Mouse (Mus musculus) spleen, adult 2 months (tissue): ENCODE data around the gene Ppa1. TPM values are rescaled to one million over a fixed set of nuclear protein-coding genes. Genes with fewer than 3 reads are reported as not detected.
"Not testable (repeated sequence)": the region's sequence is repeated elsewhere in the genome, so short reads cannot be mapped to it uniquely, and the experiment has no call there.

Experiments
- DNase-seq, 2 experiments: peaks; one replicate each; pipeline versions ENCODE4 v3.0.0 to v3.0.0-alpha.2; 2012 to 2021; ENCODE audit warnings: low spot score in 2 of 2, low read depth in 1 of 2
- H3K27ac ChIP-seq: fragments of 200-500 bp; 2 replicates; pipeline ENCODE4 v1.5.1; 2012; ENCODE audit warnings: low read length, inconsistent platforms; ENCODE audit not compliant: insufficient read depth
- H3K27me3 ChIP-seq: fragments of 200-500 bp; 2 replicates; pipeline ENCODE4 v1.6.1; 2012; ENCODE audit warnings: mild to moderate bottlenecking, moderate library complexity, low read length, inconsistent platforms; ENCODE audit not compliant: control insufficient read depth, insufficient read depth
- H3K36me3 ChIP-seq: fragments of 200-500 bp; 2 replicates; pipeline ENCODE4 v1.6.1; 2012; ENCODE audit warnings: mild to moderate bottlenecking, low read length, inconsistent platforms; ENCODE audit not compliant: control insufficient read depth, insufficient read depth
- H3K4me1 ChIP-seq: fragments of 200-500 bp; 2 replicates; pipeline ENCODE4 v1.6.1; 2011; ENCODE audit warnings: inconsistent platforms; ENCODE audit not compliant: control insufficient read depth, insufficient read depth, insufficient read length
- H3K4me3 ChIP-seq: fragments of 200-500 bp; 2 replicates; pipeline ENCODE4 v1.5.1; 2011; ENCODE audit warnings: mild to moderate bottlenecking, inconsistent platforms; ENCODE audit not compliant: insufficient read depth, insufficient read length; ENCODE audit errors: extremely low read depth
- CTCF ChIP-seq: fragments of 200-500 bp; IDR thresholded peaks from 2 replicates; pipeline ENCODE4 v1.5.1; 2011; ENCODE audit warnings: mild to moderate bottlenecking, inconsistent platforms; ENCODE audit not compliant: insufficient read depth, insufficient read length, insufficient replicate concordance; ENCODE audit errors: extremely low read depth
- POLR2A ChIP-seq: fragments of 200-500 bp; IDR thresholded peaks from 2 replicates; pipeline ENCODE4 v1.6.1; 2011; ENCODE audit warnings: low read depth, low read length, inconsistent platforms
- WGBS: fragments of 180-500 bp; shearing (Covaris S2); methylation state at CpG from one replicate; pipeline ENCODE4 v1.1.7; 2018; 5-methylcytosine and 5-hydroxymethylcytosine counted together
- polyA plus RNA-seq: library from polyadenylated mRNA; depleted of rRNA; stranded (reverse); fragments of >200 nt; gene quantifications from 2 replicates; pipeline ENCODE4 v1.2.3, GENCODE M21; 2012

Ppa1 gene
- polyA plus RNA-seq, 1 experiment, result 8.2 TPM

GRCm38 (mm10) chr10:61608233-61608632 is 40.1 kb upstream of the Ppa1 start:
- no peak overlapping the region for H3K4me3 ChIP-seq
- H3K36me3 ChIP-seq, result no peaks in the 10 kb centered on the region
- TF ChIP-seq CTCF (no peak), POLR2A (no peak)
- no peaks in the 10 kb centered on the region for H3K27me3 ChIP-seq
- no peak for DNase-seq
- no peaks in the 10 kb centered on the region for H3K4me1 ChIP-seq
- H3K27ac ChIP-seq, result no peak overlapping the region

- Histone ChIP-seq H3K27me3 (no peaks in the 10 kb centered on the region), H3K27ac (no peak overlapping the region), H3K4me3 (no peak overlapping the region), H3K36me3 (no peaks in the 10 kb centered on the region), H3K4me1 (no peaks in the 10 kb centered on the region)
- TF ChIP-seq POLR2A (no peak), CTCF (no peak)
- 78% methylated on average over 8 of the region's 8 CpGs for WGBS
- DNase-seq, result peak in 1 of 2 experiments; percentile 39
Observed at GRCm38 (mm10) chr10:61610650-61611235, 37.6 kb upstream of the Ppa1 start.

GRCm38 (mm10) chr10:61614311-61614710 is 34.0 kb upstream of the Ppa1 start:
- TF ChIP-seq CTCF (no peak), POLR2A (no peak)
- no peaks in the 10 kb centered on the region for H3K4me1 ChIP-seq
- H3K27me3 ChIP-seq, result no peaks in the 10 kb centered on the region
- no peaks in the 10 kb centered on the region for H3K36me3 ChIP-seq
- 96% methylated on average over 7 of the region's 7 CpGs for WGBS
- no peak overlapping the region for H3K27ac ChIP-seq
- DNase-seq, result no peak
- H3K4me3 ChIP-seq, result no peak overlapping the region

- no peak for TF ChIP-seq POLR2A
- no peak for TF ChIP-seq CTCF
- H3K27ac ChIP-seq, result no peak overlapping the region
- no peak overlapping the region for H3K4me3 ChIP-seq
- H3K27me3 ChIP-seq, result no peaks in the 10 kb centered on the region
- 87% methylated on average over 2 of the region's 2 CpGs for WGBS
- no peak for DNase-seq
- no peaks in the 10 kb centered on the region for H3K4me1 ChIP-seq
- H3K36me3 ChIP-seq, result no peaks in the 10 kb centered on the region
Observed at GRCm38 (mm10) chr10:61618528-61618927, 29.8 kb upstream of the Ppa1 start.

- Histone ChIP-seq H3K4me1 (peaks cover 3% of the 10 kb centered on the region; the same call in 1 of the 2 replicates), H3K27me3 (peaks cover 8% of the 10 kb centered on the region; the same call in 1 of the 2 replicates), H3K27ac (no peak overlapping the region), H3K4me3 (no peak overlapping the region), H3K36me3 (no peaks in the 10 kb centered on the region)
- peak in 1 of 2 experiments; percentile 11 for DNase-seq
- TF ChIP-seq CTCF (no peak), POLR2A (no peak)
- 36% methylated on average over 9 of the region's 9 CpGs for WGBS
Observed at GRCm38 (mm10) chr10:61621681-61622080, 26.7 kb upstream of the Ppa1 start.

GRCm38 (mm10) chr10:61623874-61624273 is 24.5 kb upstream of the Ppa1 start:
- WGBS, result 76% methylated on average over 3 of the region's 3 CpGs
- not testable (repeated sequence) for H3K4me1 ChIP-seq, H3K4me3 ChIP-seq, H3K36me3 ChIP-seq, DNase-seq, H3K27ac ChIP-seq, H3K27me3 ChIP-seq

GRCm38 (mm10) chr10:61624771-61625170 is 23.6 kb upstream of the Ppa1 start:
- DNase-seq, result no peak
- Histone ChIP-seq H3K4me1 (peaks cover 3% of the 10 kb centered on the region; the same call in 1 of the 2 replicates), H3K27ac (no peak overlapping the region), H3K36me3 (no peaks in the 10 kb centered on the region), H3K27me3 (peaks cover 8% of the 10 kb centered on the region; the same call in 1 of the 2 replicates), H3K4me3 (no peak overlapping the region)
- TF ChIP-seq POLR2A, result no peak
- no peak for TF ChIP-seq CTCF
- WGBS, result 69% methylated on average over 5 of the region's 5 CpGs
